Mouse (Mus musculus) lung, adult 2 months (tissue): ENCODE data around the gene Pard6b.

Experiments
- CTCF ChIP-seq: fragments of 200-500 bp; IDR thresholded peaks from 2 replicates; pipeline ENCODE4 v1.5.1; 2011; ENCODE audit warnings: mild to moderate bottlenecking, low read length, control low read depth; ENCODE audit not compliant: insufficient read depth
- POLR2A ChIP-seq: fragments of 200-500 bp; IDR thresholded peaks from 2 replicates; pipeline ENCODE4 v1.6.1; 2011; ENCODE audit warnings: low read depth, mild to moderate bottlenecking, control low read depth, low read length, borderline replicate concordance; ENCODE audit errors: extremely low read depth

DNA sequence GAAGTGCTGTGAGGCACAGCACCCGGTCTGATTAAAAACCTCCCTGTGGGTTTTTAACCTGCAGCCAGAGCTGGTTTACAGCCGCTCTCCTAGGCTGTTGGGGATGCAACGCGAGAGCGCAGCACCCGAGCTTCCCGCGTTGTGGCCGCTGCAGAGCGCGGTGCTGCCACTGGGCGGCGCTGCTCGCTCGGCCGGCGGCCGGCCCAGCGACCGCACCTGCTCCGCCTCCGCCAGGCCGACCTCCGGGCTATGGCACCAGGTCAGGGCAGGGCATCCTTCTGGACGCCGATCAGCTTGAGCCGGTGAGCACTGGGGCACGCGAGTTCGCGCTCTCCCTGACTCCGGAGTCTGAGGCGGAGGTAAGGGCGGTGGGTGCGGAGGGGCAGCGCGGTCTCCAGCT, 36.3 kb downstream of the Pard6b start:
- peak; percentile 46 for TF ChIP-seq CTCF
- no peak for TF ChIP-seq POLR2A
